Mouse (Mus musculus) stomach, postnatal 0 days (tissue): ENCODE measurements at regions not wholly inside any gene's neighbourhood (a gene's known extent, or its start where the extent isn't known, plus 50 kb on each side); places are given as distances from the start of the nearest gene placed in this dataset.

ENCODE experiments used
- CTCF ChIP-seq: IDR thresholded peaks from 2 replicates; pipeline ENCODE4 v1.5.1; 2016; ENCODE audit warnings: antibody characterized with exemption, low read depth, mild to moderate bottlenecking, moderate library complexity
- EP300 ChIP-seq: optimal IDR thresholded peaks from 2 replicates; pipeline ENCODE3; 2016; ENCODE audit warnings: antibody characterized with exemption

DNA sequence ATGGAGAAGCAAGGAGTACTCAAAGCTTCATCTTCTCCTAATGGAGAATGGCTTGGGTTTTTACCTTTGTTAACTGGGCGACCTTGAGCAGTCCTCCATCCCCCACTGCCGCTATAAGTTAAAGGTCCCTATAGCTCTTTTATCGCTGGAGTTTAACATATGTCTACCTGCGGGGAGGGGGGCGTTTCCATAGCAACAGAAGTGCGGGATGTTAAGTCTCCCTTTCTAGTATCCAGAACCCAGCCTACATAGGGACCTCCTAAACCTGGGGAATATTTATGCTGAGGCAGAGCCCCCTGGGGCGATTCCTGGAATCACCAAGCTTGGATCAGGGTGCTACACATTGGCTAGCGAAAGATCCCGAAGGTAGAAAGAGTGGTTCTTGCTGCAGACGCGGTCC, 163.2 kb downstream of the Ttc8 start:
- no peak for TF ChIP-seq EP300
- TF ChIP-seq CTCF: no peak
